Mouse (Mus musculus) Patski (cell line): ENCODE measurements around the gene Adap1. TPM values are rescaled to one million over a fixed set of nuclear protein-coding genes. Genes with fewer than 3 reads are reported as not detected.

Source experiments
- ATAC-seq: fragments of 100-300 bp; one replicate; pipeline ENCODE4 v1.8.0; 2021
- CTCF ChIA-PET: fragments of 350-600 bp; sonication (Branson Sonifier 250); formaldehyde crosslinking; loops from one replicate; lab custom pipeline; 2022; ENCODE audit warnings: inconsistent platforms; lab: Charles Lee
- POLR2A ChIA-PET: fragments of 350-600 bp; sonication (Branson Sonifier 250); formaldehyde crosslinking; loops from one replicate; lab custom pipeline; 2022; ENCODE audit warnings: antibody characterized with exemption, inconsistent platforms; lab: Charles Lee
- DNase-seq: peaks from one replicate; pipeline ENCODE4 v3.0.0-alpha.2; 2011; ENCODE audit warnings: low read depth, low spot score
- H3K27me3 ChIP-seq: fragments of 371-371 bp; one replicate; pipeline ENCODE4 v1.5.1; 2021
- CTCF ChIP-seq: fragments of 100-300 bp; IDR thresholded peaks from one replicate; pipeline ENCODE4 v1.5.1; 2021
- in situ Hi-C: fragments of 300-500 bp; cut with MboI; formaldehyde crosslinking; loops from 3 replicates; pipeline ENCODE4 v1.11.1; 2018; ENCODE audit warnings: low pct_unique_long_range_greater_than_20kb, mixed read lengths
- polyA plus RNA-seq: library from polyadenylated mRNA; unstranded; gene quantifications from one replicate; pipeline ENCODE4 v1.2.3, GENCODE M21; 2021

Gene Adap1
- polyA plus RNA-seq, 1 experiment from 2014 or later: 5.0 TPM

GRCm38 (mm10) chr5:139277287-139277686, 48.1 kb downstream of the Adap1 start:
- ChIA-PET CTCF (interaction anchor here (1.1 kb wide), 1 partner anchor 54 kb away, joined by 3 read pairs; no protein-coding TSS in a partner anchor), POLR2A (no interaction called here)
- DNase-seq (no peak), ATAC-seq (no peak)
- H3K27me3 ChIP-seq: no peaks in the 10 kb centered on the region
- in situ Hi-C loops: no loop called here
- TF ChIP-seq CTCF: no peak

GRCm38 (mm10) chr5:139271994-139272554, 53.3 kb downstream of the Adap1 start:
- ChIA-PET POLR2A (interaction anchor here (0.6 to 2.0 kb wide), 4 partner anchors 10 to 240 kb away, joined by 3 to 7 read pairs (median 4); partner anchors contain the start of gene Adap1), CTCF (interaction anchor here (1.5 kb wide), 1 partner anchor 53 kb away, joined by 4 read pairs; the partner anchor contains the start of gene Adap1)
- TF ChIP-seq CTCF: no peak
- DNase-seq (no peak), ATAC-seq (no peak)
- no peaks in the 10 kb centered on the region for H3K27me3 ChIP-seq
- in situ Hi-C loops: no loop called here

- DNase-seq (no peak), ATAC-seq (no peak)
- no peaks in the 10 kb centered on the region for H3K27me3 ChIP-seq
- no peak for TF ChIP-seq CTCF
- in situ Hi-C loops: no loop called here
- POLR2A ChIA-PET: interaction anchor here (0.9 to 2.0 kb wide), 3 partner anchors 13 to 54 kb away, joined by 4 to 5 read pairs (median 4); partner anchors contain the start of genes Adap1 and Get4
- CTCF ChIA-PET: interaction anchor here (1.4 to 2.4 kb wide), 2 partner anchors 9 to 57 kb away, joined by 4 to 11 read pairs; no protein-coding TSS in a partner anchor
Measured at GRCm38 (mm10) chr5:139270806-139271521, 54.5 kb downstream of the Adap1 start.

- ChIA-PET CTCF (no interaction called here), POLR2A (no interaction called here)
- in situ Hi-C loops: no loop called here
- TF ChIP-seq CTCF: no peak
- ATAC-seq: no peak
- DNase-seq: no peak
- H3K27me3 ChIP-seq: no peaks in the 10 kb centered on the region
Measured at GRCm38 (mm10) chr5:139267661-139268060, 57.8 kb downstream of the Adap1 start.

GRCm38 (mm10) chr5:139261403-139261802, 64.0 kb downstream of the Adap1 start:
- no peak for ATAC-seq
- no peaks in the 10 kb centered on the region for H3K27me3 ChIP-seq
- in situ Hi-C loops: no loop called here
- no peak for TF ChIP-seq CTCF
- no peak for DNase-seq
- ChIA-PET CTCF (interaction anchor here (1.6 to 2.4 kb wide), 2 partner anchors 9 to 21 kb away, joined by 3 to 8 read pairs; partner anchors contain the start of gene Get4), POLR2A (interaction anchor here (0.6 kb wide), 1 partner anchor 99 kb away, joined by 3 read pairs; no protein-coding TSS in a partner anchor)

- ChIA-PET CTCF (interaction anchor here (0.9 kb wide), 1 partner anchor 22 kb away, joined by 3 read pairs; no protein-coding TSS in a partner anchor), POLR2A (no interaction called here)
- no peaks in the 10 kb centered on the region for H3K27me3 ChIP-seq
- DNase-seq: no peak
- no peak for ATAC-seq
- no peak for TF ChIP-seq CTCF
- in situ Hi-C loops: no loop called here
Measured at GRCm38 (mm10) chr5:139259853-139260252, 65.6 kb downstream of the Adap1 start.

GRCm38 (mm10) chr5:139258371-139259035, 66.9 kb downstream of the Adap1 start:
- in situ Hi-C loops: no loop called here
- H3K27me3 ChIP-seq: no peaks in the 10 kb centered on the region
- ATAC-seq (no peak), DNase-seq (no peak)
- no peak for TF ChIP-seq CTCF
- ChIA-PET CTCF (no interaction called here), POLR2A (interaction anchor here (1.1 to 1.4 kb wide), 2 partner anchors 8 to 13 kb away, joined by 3 to 4 read pairs; no protein-coding TSS in a partner anchor)

GRCm38 (mm10) chr5:139257818-139258217, 67.6 kb downstream of the Adap1 start:
- H3K27me3 ChIP-seq: no peaks in the 10 kb centered on the region
- no peak for TF ChIP-seq CTCF
- POLR2A ChIA-PET: interaction anchor here (1.1 to 1.4 kb wide), 2 partner anchors 8 to 14 kb away, joined by 3 to 4 read pairs; no protein-coding TSS in a partner anchor
- CTCF ChIA-PET: no interaction called here
- peak; percentile 49 for ATAC-seq
- in situ Hi-C loops: no loop called here
- peak; percentile 77 for DNase-seq

- ATAC-seq: no peak
- H3K27me3 ChIP-seq: no peaks in the 10 kb centered on the region
- ChIA-PET CTCF (no interaction called here), POLR2A (interaction anchor here (1.1 to 1.4 kb wide), 2 partner anchors 9 to 14 kb away, joined by 3 to 4 read pairs; no protein-coding TSS in a partner anchor)
- no peak for DNase-seq
- no peak for TF ChIP-seq CTCF
- in situ Hi-C loops: no loop called here
Measured at GRCm38 (mm10) chr5:139257265-139257664, 68.2 kb downstream of the Adap1 start.

- POLR2A ChIA-PET: interaction anchor here (0.9 kb wide), 1 partner anchor 89 kb away, joined by 3 read pairs; no protein-coding TSS in a partner anchor
- CTCF ChIA-PET: interaction anchor here (1.6 kb wide), 1 partner anchor 25 kb away, joined by 6 read pairs; no protein-coding TSS in a partner anchor
- DNase-seq: no peak
- TF ChIP-seq CTCF: no peak
- no peaks in the 10 kb centered on the region for H3K27me3 ChIP-seq
- in situ Hi-C loops: no loop called here
- ATAC-seq: no peak
Measured at GRCm38 (mm10) chr5:139256211-139256765, 69.1 kb downstream of the Adap1 start.
